Mouse (Mus musculus) G1E (cell line): ENCODE results near the gene Ift172.
"Not testable (repeated sequence)": the region's sequence is repeated elsewhere in the genome, so short reads cannot be mapped to it uniquely, and the experiment has no call there.

ENCODE experiments used
- CTCF ChIP-seq: IDR thresholded peaks from 2 replicates; pipeline ENCODE4 v1.5.1; 2012; ENCODE audit warnings: low read depth, low read length, inconsistent platforms, mixed read lengths
- GATA1 ChIP-seq: IDR thresholded peaks from 2 replicates; pipeline ENCODE4 v1.6.1; 2012; ENCODE audit warnings: borderline replicate concordance, low read length, inconsistent platforms, mixed read lengths

GRCm38 (mm10) chr5:31216554-31216953, 74.4 kb downstream of the Ift172 start:
- not testable (repeated sequence) for TF ChIP-seq CTCF, GATA1
